Mouse (Mus musculus): ENCODE measurements around the gene Gm37240. TPM values are rescaled to one million over a fixed set of nuclear protein-coding genes. Genes with fewer than 3 reads are reported as not detected.
"Not testable (repeated sequence)": the region's sequence is repeated elsewhere in the genome, so short reads cannot be mapped to it uniquely, and the experiment has no call there.

Gene Gm37240
- 1 to 10 TPM in 1 of 2 experiments, under 1 TPM in 1; 0.92 to 1.4 TPM for total RNA-seq (2021)

DNA sequence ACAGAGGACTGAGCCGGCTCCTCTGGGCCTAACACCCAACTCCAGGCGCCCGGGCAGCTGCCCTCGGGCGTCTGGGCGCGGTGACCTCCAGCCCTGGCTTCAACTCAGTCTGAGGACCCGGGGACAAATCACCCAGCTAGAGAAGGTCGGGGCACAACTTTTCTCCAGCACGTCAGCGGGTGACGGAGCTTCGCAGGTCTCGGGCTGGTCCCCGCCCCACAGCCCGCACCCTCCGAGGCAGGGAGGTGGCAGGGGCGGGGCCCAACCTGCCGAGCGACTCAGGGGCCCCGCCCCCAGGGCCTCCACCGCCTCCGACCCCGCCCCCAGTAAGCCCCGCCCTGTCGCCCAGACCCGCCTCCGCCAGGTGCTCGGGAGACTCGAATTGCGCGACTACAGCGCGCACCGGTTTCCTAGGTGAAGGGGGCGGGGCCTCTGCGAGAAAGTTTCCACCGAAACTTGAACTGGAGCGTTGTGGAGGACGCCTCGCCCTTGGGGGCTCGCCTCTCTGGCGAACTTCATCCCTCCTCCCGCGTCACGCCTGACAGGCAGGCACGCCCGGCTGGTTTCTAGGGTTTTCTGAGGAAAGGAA, at the start of gene Gm37240, which contains the start of gene Glt28d2:
Gene Gm37240 (minus strand): TSS at position 280 of the 589 bp plus-strand sequence.
Gene Glt28d2 (minus strand): TSS at position 278 of the 589 bp plus-strand sequence.
- DNase-seq (ENCODE audit: extremely low spot score in 1 of 2, low spot score in 1 of 2) = peak; percentile 27 to 37

DNA sequence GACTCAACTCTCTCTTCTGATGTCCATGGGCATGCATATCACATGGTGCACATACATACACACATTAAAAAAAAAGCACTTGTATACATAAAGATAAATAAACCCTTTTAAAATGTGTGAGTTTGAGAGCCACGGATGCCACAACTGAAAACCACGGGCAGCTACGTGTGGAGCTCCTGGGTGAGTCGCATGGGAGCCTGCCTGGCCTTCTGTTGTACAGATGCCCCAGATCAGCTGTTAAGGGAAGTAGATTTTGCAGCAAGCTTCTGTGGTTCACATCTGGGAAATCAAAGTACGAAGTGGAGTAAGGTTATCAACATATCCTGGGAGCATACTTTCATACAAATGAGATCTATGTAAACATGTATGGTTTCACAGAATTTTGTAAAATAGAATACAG, 46.3 kb upstream of the Gm37240 start:
- no peak for DNase-seq (ENCODE audit: extremely low spot score in 1 of 2, low spot score in 1 of 2)

- no peak for DNase-seq (ENCODE audit: extremely low spot score in 1 of 2, low spot score in 1 of 2)
Observed at GRCm38 (mm10) chr3:85931859-85932258, 44.5 kb upstream of the Gm37240 start.

DNA sequence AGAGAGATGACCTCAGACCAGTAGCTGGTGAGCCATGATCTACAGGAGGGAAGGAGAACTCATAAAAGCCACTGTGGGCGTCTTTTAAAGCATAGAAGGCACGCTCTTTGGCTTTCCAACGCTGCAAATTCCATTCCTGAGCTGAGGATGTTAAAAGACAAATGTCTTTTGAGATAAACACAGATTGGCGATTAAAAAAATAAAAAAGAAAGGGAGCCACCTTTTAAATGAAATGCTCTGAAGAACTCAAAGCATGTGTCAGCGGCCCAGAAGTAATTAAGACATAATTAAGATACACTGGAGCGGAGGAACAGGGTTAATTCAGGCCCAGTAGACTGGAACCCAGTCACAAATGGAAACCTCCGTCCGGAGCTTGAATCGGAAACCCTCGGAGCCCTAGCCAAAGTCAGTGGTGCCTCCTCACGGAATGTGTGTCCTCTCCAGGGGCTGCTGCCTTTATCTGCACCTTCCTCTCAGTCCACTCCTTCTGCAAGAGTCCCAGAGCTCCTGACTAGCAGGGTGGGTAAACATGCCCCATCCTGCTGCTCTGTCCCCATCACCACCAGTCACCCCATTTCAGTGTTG, 43.4 kb upstream of the Gm37240 start:
- DNase-seq (ENCODE audit: extremely low spot score in 1 of 2, low spot score in 1 of 2) = no peak

DNA sequence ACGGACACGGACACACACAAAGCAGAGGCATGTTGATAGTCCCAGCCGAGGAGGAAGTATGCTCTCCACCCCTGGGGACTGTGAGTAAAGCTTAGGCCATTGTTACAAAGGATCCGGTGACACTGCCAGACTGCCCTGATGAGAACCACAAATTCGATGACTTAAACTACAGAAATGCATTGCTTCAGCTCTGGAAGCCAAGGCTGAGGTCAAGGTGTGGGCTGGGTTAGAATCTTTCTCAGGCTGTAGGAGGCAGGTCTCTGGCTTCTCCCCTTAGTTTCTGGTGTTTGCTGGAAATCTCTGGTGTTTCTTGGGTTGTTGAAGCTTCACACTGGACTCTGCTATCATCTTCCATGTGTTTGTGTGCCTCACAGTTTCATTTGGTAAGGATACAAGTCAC, 42.4 kb upstream of the Gm37240 start:
- DNase-seq (ENCODE audit: extremely low spot score in 1 of 2, low spot score in 1 of 2) = no peak

DNA sequence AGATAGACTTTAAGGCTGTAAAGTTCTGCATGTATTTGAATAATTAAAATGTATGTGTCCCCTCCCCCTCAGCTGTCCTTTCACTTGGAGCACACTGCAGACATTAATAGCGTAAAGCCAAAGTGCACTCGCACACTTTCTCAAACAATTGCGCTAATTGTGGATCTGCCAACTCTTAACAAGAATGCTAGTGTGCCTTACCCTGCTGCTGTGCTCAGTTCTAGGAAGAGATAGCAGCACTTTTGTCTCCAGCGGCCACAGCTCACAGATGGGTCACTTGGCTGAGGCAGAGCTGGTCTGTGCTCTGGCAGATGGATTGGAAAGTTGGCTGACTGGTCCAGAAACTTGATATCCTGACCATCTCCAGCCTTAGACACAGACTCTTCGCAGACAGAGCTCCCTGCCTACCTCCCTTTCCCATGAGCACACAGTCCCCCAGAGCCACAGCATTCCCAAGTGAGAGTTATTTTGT, 40.9 kb upstream of the Gm37240 start:
- no peak for DNase-seq (ENCODE audit: extremely low spot score in 1 of 2, low spot score in 1 of 2)

DNA sequence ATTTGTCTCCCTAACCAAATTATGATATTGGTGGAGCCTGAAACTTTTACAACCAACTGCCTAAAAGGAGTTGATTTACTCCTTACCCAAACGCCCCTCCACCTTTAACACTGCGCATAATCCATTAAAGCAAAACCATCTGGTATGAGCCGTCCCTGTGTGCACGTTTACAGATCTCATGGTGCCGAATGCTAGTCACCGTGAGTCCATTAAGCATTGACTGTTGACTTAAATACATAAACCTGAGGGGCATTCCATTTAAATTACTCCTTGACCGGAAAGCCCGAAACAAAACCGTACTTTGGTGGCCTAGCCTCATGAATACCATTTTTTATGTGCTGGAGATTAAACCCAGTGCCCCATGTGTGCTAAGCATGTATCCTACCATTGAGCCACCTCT, 40.0 kb upstream of the Gm37240 start:
- no peak for DNase-seq (ENCODE audit: extremely low spot score in 1 of 2, low spot score in 1 of 2)

DNA sequence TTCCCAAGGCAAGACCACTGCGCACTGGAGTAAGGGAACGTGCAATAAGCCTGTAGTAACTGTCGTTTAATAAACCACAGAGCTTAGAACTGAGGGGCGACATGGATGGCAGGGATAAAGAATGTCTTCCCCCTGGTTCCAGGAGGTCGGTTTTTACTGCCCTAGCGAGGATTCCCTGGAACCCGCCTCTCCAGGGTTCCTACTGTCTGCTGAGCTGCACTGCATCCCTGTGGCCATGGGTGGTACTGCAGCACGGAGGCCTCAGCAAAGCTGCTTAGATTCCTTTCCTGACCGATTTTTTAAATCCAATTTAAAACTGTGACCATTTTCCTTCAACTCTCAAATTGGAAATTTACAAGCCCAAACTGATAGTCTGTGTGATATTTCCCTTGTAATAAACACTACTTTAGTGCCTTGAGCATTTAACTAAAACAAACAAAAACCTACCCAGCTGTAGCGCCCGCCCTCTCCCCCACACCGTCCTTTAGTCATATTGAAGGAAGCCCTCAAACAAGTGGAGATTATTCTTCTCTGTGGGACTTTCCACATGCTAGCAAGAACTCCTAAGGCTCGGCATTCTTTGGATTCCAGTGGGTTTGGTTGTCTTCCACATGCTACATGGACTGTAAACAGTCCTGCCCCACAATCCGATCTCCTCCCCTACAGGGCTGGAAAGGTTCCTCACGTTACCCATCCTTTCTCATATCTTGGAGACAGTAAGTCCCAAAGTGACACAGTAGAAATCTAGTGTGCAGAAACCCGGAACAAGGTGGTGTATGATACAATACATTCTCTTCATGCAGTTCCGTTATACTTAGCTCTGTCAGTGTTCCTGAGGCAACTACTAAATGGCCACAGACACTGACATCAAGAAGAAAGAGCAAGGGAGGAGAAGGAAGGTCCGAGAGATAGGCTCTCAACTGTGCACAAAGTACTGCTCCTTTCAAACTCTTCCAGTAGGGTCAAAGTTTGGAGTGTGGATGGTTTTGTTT, 36.9 kb upstream of the Gm37240 start:
- DNase-seq (ENCODE audit: extremely low spot score in 1 of 2, low spot score in 1 of 2) = peak; percentile 82 to 97

DNA sequence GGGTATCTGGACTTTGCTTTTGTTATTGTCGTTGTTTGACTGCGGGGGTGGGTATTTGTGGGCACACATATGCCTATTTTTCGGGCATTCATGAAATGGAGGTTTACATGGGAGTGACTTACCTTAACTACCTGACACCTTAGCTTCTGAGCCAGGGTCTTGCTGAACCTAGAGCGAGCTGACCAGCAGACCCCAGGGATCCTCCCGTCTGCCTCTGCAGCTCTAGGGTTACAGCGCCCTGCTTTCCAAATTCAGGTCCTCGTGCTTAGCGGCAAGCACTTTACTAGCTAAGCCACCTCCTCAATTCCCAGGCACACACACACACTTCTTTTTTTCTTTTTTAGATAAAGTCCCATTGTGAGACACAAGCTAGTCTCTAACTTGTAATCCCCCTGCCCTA, 36.0 kb upstream of the Gm37240 start:
- no peak for DNase-seq (ENCODE audit: extremely low spot score in 1 of 2, low spot score in 1 of 2)

GRCm38 (mm10) chr3:85922331-85922730, 35.0 kb upstream of the Gm37240 start:
- no peak for DNase-seq (ENCODE audit: extremely low spot score in 1 of 2, low spot score in 1 of 2)

GRCm38 (mm10) chr3:85920671-85921070, 33.4 kb upstream of the Gm37240 start:
- not testable (repeated sequence) for DNase-seq (ENCODE audit: extremely low spot score in 1 of 2, low spot score in 1 of 2)

- peak in 1 of 2 experiments; percentile 45 for DNase-seq (ENCODE audit: extremely low spot score in 1 of 2, low spot score in 1 of 2)
Observed at GRCm38 (mm10) chr3:85917600-85917999, 30.3 kb upstream of the Gm37240 start.

DNA sequence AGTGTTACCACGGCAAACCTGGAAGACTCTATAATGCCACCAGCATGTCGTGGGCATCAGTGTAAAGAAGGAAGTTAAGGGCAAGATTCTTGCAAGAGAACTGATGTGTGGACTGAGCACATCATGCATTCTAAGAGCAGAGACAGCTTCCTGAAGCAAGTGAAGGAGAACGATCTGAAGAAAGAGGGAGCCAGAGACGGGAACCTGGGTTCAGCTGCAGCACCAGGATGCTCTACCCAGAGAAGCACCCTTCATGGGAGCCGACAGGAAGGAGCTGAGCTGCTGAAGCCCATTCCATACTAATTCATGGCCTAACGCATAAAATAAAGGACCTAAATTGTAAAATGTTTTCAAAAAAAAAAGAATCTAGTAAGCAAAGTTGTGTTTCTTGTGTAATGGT, 27.5 kb upstream of the Gm37240 start:
- no peak for DNase-seq (ENCODE audit: extremely low spot score in 1 of 2, low spot score in 1 of 2)

GRCm38 (mm10) chr3:85907136-85907535, 19.8 kb upstream of the Gm37240 start:
- DNase-seq (ENCODE audit: extremely low spot score in 1 of 2, low spot score in 1 of 2) = no peak

GRCm38 (mm10) chr3:85904371-85904770, 17.1 kb upstream of the Gm37240 start:
- no peak for DNase-seq (ENCODE audit: extremely low spot score in 1 of 2, low spot score in 1 of 2)

GRCm38 (mm10) chr3:85895020-85895419, 7.7 kb upstream of the Gm37240 start:
- no peak for DNase-seq (ENCODE audit: extremely low spot score in 1 of 2, low spot score in 1 of 2)

GRCm38 (mm10) chr3:85891571-85891970, 4.3 kb upstream of the Gm37240 start:
- DNase-seq (ENCODE audit: extremely low spot score in 1 of 2, low spot score in 1 of 2) = no peak

DNA sequence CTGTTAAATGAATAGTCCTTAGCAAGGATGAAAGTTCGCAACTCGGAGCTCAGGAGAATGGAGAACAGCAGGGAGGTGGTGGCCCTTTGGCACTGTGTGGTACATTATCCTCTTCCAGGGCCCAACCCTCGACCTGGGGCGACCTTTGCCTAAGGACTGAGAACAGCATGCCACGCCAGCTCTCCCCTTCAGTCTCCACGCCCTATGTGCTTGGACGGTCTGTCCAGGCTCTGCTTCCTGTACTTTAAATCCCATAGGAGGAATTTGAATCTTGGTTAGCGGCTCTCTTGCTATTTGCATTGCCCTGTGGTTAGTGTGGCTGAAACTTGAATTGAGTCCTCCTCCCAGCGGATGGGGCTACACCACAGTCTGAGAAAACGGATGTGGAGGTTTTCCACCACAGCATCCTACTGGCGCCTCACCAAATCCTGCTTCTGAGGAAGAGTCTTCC, 928 bp upstream of the Gm37240 start:
- DNase-seq (ENCODE audit: extremely low spot score in 1 of 2, low spot score in 1 of 2) = no peak

- no peak for DNase-seq (ENCODE audit: extremely low spot score in 1 of 2, low spot score in 1 of 2)
Observed at GRCm38 (mm10) chr3:85886636-85887238, 581 bp downstream of the Gm37240 start.

GRCm38 (mm10) chr3:85885906-85886305, 1.4 kb downstream of the Gm37240 start:
- no peak for DNase-seq (ENCODE audit: extremely low spot score in 1 of 2, low spot score in 1 of 2)
